In genomic region chr14:51181051-51181450, GRCm38 (mm10) we compare ENCODE assay signal across 14 mouse cellular contexts. TPM values are rescaled to one million over a fixed set of nuclear protein-coding genes. Genes with fewer than 3 reads are reported as not detected.
"Had no signal": no experiment of that assay in that cellular context is flagged by ENCODE, and none has a peak within 500 bp of the region (broad histone marks: within the 10 kb centered on the region; RNA-seq: fewer than 3 reads in every experiment).

No protein-coding gene starts in this region.

RNA-seq across cellular contexts. Expression of gene Ang2, which starts 17.9 kb away (rescaled TPM):
- total RNA-seq: neutrophil, adult 5-6 weeks had no signal
- polyA plus RNA-seq: neural tube, embryonic 13.5 days; neural tube, embryonic 14.5 days; neural tube, embryonic 15.5 days; small intestine, adult 2 months; stomach, embryonic 14.5 days; stomach, embryonic 15.5 days; stomach, embryonic 16.5 days; testis, adult 2 months; thymus, postnatal 0 days; urinary bladder, adult 2 months had no signal

RNA-seq across cellular contexts. Expression of gene Rnase2b, which starts 19.0 kb away (rescaled TPM):
- total RNA-seq: neutrophil, adult 5-6 weeks had no signal
- polyA plus RNA-seq: neural tube, embryonic 13.5 days; neural tube, embryonic 14.5 days; neural tube, embryonic 15.5 days; small intestine, adult 2 months; spleen, adult 2 months; stomach, embryonic 14.5 days; stomach, embryonic 15.5 days; stomach, embryonic 16.5 days; testis, adult 2 months; thymus, adult 2 months; thymus, postnatal 0 days; urinary bladder, adult 2 months had no signal

RNA-seq across cellular contexts. Expression of gene Ear14, which starts 22.1 kb away (rescaled TPM):
- total RNA-seq: neutrophil, adult 5-6 weeks had no signal
- polyA plus RNA-seq: neural tube, embryonic 13.5 days; neural tube, embryonic 14.5 days; neural tube, embryonic 15.5 days; small intestine, adult 2 months; spleen, adult 2 months; stomach, embryonic 14.5 days; stomach, embryonic 15.5 days; stomach, embryonic 16.5 days; stomach, postnatal 0 days; testis, adult 2 months; thymus, adult 2 months; thymus, postnatal 0 days; urinary bladder, adult 2 months had no signal

RNA-seq across cellular contexts. Expression of gene Rnase1, which starts 34.5 kb away (rescaled TPM):
- total RNA-seq: neutrophil, adult 5-6 weeks had no signal

RNA-seq across cellular contexts. Expression of gene Rnase6, which starts 57.3 kb away (rescaled TPM):
- polyA plus RNA-seq: neural tube, embryonic 14.5 days had no signal
